Mouse (Mus musculus): Measurements from ENCODE around the gene Cks2.
A peak's percentile ranks its signal among the peaks of the same experiment; 100 is the strongest.
"Not testable (repeated sequence)": the region's sequence is repeated elsewhere in the genome, so short reads cannot be mapped to it uniquely, and the experiment has no call there.

Cks2 gene

GRCm38 (mm10) chr13:51644829-51645789, at the start of gene Cks2:
Cks2 (plus strand) TSS chr13:51645232.
- DNase-seq, result peak; percentile 96

GRCm38 (mm10) chr13:51595404-51595803, 49.6 kb upstream of the Cks2 start:
- DNase-seq, result no peak

GRCm38 (mm10) chr13:51598063-51598462, 47.0 kb upstream of the Cks2 start:
- DNase-seq, result no peak

- no peak for DNase-seq
These were observed 44.9 kb upstream of the Cks2 start for GRCm38 (mm10) chr13:51600169-51600568.

- no peak for DNase-seq
These were observed 42.3 kb upstream of the Cks2 start for GRCm38 (mm10) chr13:51602764-51603163.

- DNase-seq, result no peak
These were observed 41.7 kb upstream of the Cks2 start for GRCm38 (mm10) chr13:51603221-51603893.

GRCm38 (mm10) chr13:51603894-51604244, 41.2 kb upstream of the Cks2 start:
- no peak for DNase-seq

GRCm38 (mm10) chr13:51609231-51609630, 35.8 kb upstream of the Cks2 start:
- no peak for DNase-seq

GRCm38 (mm10) chr13:51611060-51611459, 34.0 kb upstream of the Cks2 start:
- no peak for DNase-seq

- DNase-seq, result no peak
These were observed 33.5 kb upstream of the Cks2 start for GRCm38 (mm10) chr13:51611500-51611899.

- no peak for DNase-seq
These were observed 29.2 kb upstream of the Cks2 start for GRCm38 (mm10) chr13:51615815-51616214.

GRCm38 (mm10) chr13:51616417-51617044, 28.5 kb upstream of the Cks2 start:
- DNase-seq, result no peak

- DNase-seq, result no peak
These were observed 27.7 kb upstream of the Cks2 start for GRCm38 (mm10) chr13:51617306-51617705.

- peak; percentile 62 for DNase-seq
These were observed 27.2 kb upstream of the Cks2 start for GRCm38 (mm10) chr13:51617861-51618260.

GRCm38 (mm10) chr13:51618602-51619001, 26.4 kb upstream of the Cks2 start:
- no peak for DNase-seq

- no peak for DNase-seq
These were observed 22.4 kb upstream of the Cks2 start for GRCm38 (mm10) chr13:51622626-51623025.

- DNase-seq, result no peak
These were observed 21.4 kb upstream of the Cks2 start for GRCm38 (mm10) chr13:51623678-51624077.

- no peak for DNase-seq
These were observed 16.7 kb upstream of the Cks2 start for GRCm38 (mm10) chr13:51628273-51628848.

GRCm38 (mm10) chr13:51631354-51631992, 13.6 kb upstream of the Cks2 start:
- DNase-seq, result no peak

GRCm38 (mm10) chr13:51632560-51633218, 12.3 kb upstream of the Cks2 start:
- DNase-seq, result no peak

- not testable (repeated sequence) for DNase-seq
These were observed 9.6 kb upstream of the Cks2 start for GRCm38 (mm10) chr13:51635384-51635783.

- no peak for DNase-seq
These were observed 6.1 kb upstream of the Cks2 start for GRCm38 (mm10) chr13:51638958-51639357.
